Mouse (Mus musculus) small intestine, adult 2 months (tissue): ENCODE measurements around the gene Dirc2. TPM values are rescaled to one million over a fixed set of nuclear protein-coding genes. Genes with fewer than 3 reads are reported as not detected.

Source experiments
- H3K27ac ChIP-seq: fragments of 200-500 bp; 2 replicates; pipeline ENCODE4 v1.5.1; 2012; ENCODE audit warnings: low read depth, low read length, control low read depth, inconsistent platforms; ENCODE audit not compliant: insufficient read depth
- H3K27me3 ChIP-seq: fragments of 200-500 bp; 2 replicates; pipeline ENCODE4 v1.6.1; 2012; ENCODE audit warnings: mild to moderate bottlenecking, moderate library complexity, low read length, inconsistent platforms; ENCODE audit not compliant: control insufficient read depth, insufficient read depth
- H3K36me3 ChIP-seq: fragments of 200-500 bp; 2 replicates; pipeline ENCODE4 v1.6.1; 2012; ENCODE audit warnings: mild to moderate bottlenecking, low read length, control low read depth, inconsistent platforms; ENCODE audit not compliant: control insufficient read depth, insufficient read depth
- H3K4me1 ChIP-seq: fragments of 200-500 bp; 2 replicates; pipeline ENCODE4 v1.6.1; 2012; ENCODE audit warnings: low read length, inconsistent platforms, mixed read lengths; ENCODE audit not compliant: control insufficient read depth, insufficient read depth, insufficient read length
- H3K4me3 ChIP-seq: fragments of 200-500 bp; 2 replicates; pipeline ENCODE4 v1.5.1; 2012; ENCODE audit warnings: low read depth, mild to moderate bottlenecking, control low read depth, inconsistent platforms, low read length, moderate library complexity
- CTCF ChIP-seq: fragments of 200-500 bp; IDR thresholded peaks from 2 replicates; pipeline ENCODE4 v1.5.1; 2012; ENCODE audit warnings: low read depth, mild to moderate bottlenecking, control low read depth, inconsistent platforms, low read length, moderate library complexity, mixed read lengths; ENCODE audit not compliant: insufficient replicate concordance, insufficient read length; ENCODE audit errors: extremely low read depth
- POLR2A ChIP-seq: fragments of 200-500 bp; IDR thresholded peaks from 2 replicates; pipeline ENCODE4 v1.6.1; 2012; ENCODE audit warnings: low read depth, mild to moderate bottlenecking, control low read depth, inconsistent platforms, low read length, moderate library complexity
- WGBS: fragments of 180-500 bp; shearing (Covaris S2); methylation state at CpG from one replicate; pipeline ENCODE4 v1.1.7; 2018; 5-methylcytosine and 5-hydroxymethylcytosine counted together
- polyA plus RNA-seq: library from polyadenylated mRNA; depleted of rRNA; stranded (reverse); fragments of >200 nt; gene quantifications from 2 replicates; pipeline ENCODE4 v1.2.3, GENCODE M21; 2012

Dirc2 gene
- polyA plus RNA-seq, 1 experiment, result 52.7 TPM

DNA sequence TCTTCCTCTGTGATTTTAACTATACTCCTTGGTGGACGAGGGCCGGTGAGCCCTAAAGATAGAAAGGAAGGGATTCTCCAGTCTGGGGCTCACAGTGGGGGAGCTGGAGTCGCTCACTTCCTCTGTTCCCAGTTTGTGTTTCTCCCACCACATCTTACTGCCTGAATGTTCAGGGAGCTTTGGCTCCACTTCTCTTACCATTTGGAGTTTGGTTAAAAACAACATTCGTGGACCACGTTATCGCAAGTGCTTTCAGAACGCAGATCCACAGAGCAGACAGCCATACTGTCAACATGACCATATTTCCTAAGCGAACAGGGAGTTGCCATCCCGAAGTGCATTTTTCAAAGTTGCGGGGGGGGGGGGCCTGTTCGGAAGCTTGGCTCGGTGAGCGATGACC is 84.1 kb downstream of the Dirc2 start:
- no peak for TF ChIP-seq POLR2A
- TF ChIP-seq CTCF, result no peak
- no peaks in the 10 kb centered on the region for H3K36me3 ChIP-seq
- H3K27me3 ChIP-seq, result no peaks in the 10 kb centered on the region
- H3K27ac ChIP-seq, result no peak overlapping the region
- no peak overlapping the region for H3K4me3 ChIP-seq
- no peaks in the 10 kb centered on the region for H3K4me1 ChIP-seq
- whole genome bisulfite sequencing, result 85% methylated on average over 13 of the region's 13 CpGs

DNA sequence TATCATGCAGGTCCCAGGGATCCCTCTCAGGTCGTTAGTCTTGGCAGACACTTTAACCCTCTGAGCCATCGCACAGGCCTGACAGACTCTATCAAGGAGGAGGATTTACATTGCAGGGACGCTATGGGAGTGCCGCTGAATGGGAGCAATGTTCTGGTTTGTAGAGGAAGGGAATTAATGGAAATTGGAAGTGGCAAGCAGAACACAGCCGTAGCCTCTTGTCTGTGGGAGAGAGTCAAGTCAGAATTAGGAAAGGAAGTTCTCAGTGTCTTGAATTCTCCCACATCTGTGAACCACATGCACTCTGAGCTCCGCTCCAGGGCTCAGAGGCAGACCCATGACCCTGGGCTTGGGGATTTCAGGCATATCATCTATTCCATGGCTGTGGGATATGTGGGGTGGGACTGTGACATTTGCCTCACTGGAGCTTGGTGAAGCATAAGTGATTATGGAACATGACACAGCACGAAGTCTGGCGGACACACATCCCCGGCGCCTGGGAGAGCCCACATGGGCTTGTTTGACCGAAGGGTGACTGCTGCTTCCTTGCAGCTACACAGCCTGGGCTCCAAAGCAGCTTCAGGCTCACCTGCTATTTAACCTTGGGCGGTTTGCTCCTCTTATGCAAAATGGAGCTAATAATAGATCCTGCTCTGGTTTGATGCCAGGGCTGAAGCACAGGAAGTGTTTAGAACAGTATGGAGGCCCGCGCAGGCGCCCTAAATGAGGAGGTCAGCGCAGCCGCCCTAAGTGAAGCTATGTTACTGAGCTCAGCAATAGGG is 87.6 kb downstream of the Dirc2 start:
- no peaks in the 10 kb centered on the region for H3K36me3 ChIP-seq
- no peaks in the 10 kb centered on the region for H3K4me1 ChIP-seq
- no peak overlapping the region for H3K4me3 ChIP-seq
- 75% methylated on average over 17 of the region's 17 CpGs for WGBS
- no peaks in the 10 kb centered on the region for H3K27me3 ChIP-seq
- TF ChIP-seq POLR2A (no peak), CTCF (no peak)
- no peak overlapping the region for H3K27ac ChIP-seq

DNA sequence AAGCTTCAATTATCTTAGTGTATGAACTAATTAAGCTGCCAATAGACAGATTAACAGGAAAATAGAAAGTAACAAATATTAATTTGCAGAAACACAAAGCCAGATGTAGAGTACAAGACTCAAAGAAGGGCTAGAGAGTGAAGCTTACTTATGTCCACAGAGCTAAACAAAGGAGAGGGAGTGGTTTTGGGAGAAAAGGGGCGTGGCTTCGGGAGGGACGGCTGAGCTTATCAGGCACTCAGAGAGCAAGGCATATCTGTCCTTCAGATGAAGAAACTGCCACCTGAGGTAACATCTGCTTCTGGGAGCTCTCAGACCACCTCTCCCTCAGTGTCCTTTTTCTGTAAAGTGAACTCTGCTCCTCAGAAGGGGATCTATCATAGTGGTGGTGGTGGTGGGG is 90.7 kb downstream of the Dirc2 start:
- Histone ChIP-seq H3K36me3 (no peaks in the 10 kb centered on the region), H3K27ac (no peak overlapping the region), H3K27me3 (no peaks in the 10 kb centered on the region), H3K4me1 (no peaks in the 10 kb centered on the region), H3K4me3 (no peak overlapping the region)
- 11% methylated on average over 3 of the region's 3 CpGs for WGBS
- TF ChIP-seq POLR2A (no peak), CTCF (no peak)

DNA sequence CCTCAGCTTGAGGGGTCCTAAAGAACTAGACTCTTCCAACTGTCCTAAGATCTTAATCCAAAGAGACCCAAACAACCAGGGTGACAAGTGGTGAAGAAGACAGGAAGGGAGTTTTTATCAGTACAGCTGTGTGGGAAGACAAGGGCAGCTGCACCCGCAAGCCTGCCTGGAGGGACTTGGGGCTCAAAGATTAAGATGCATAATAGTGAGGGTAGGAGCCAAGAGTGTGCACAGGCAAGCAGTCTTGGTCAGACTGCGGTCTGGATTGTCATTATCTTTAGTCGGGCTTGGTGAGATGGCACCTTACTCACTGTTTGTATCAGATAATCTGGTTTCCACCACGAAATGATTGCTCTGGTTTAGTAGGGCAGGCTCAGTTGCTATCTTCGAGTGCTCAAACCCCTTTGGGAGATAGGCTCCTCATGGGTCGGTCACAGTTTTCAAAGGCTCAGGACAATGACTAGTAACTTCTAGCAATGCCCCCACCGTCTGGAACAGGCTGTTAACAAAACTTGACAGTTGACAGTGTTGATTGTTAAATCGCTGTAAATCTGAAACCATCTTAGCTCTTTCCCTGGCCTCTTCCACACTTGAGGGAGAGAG is 91.5 kb downstream of the Dirc2 start:
- TF ChIP-seq CTCF (no peak), POLR2A (no peak)
- Histone ChIP-seq H3K4me1 (no peaks in the 10 kb centered on the region), H3K36me3 (no peaks in the 10 kb centered on the region), H3K4me3 (no peak overlapping the region), H3K27me3 (no peaks in the 10 kb centered on the region), H3K27ac (no peak overlapping the region)
- 69% methylated on average over 8 of the region's 8 CpGs for WGBS

DNA sequence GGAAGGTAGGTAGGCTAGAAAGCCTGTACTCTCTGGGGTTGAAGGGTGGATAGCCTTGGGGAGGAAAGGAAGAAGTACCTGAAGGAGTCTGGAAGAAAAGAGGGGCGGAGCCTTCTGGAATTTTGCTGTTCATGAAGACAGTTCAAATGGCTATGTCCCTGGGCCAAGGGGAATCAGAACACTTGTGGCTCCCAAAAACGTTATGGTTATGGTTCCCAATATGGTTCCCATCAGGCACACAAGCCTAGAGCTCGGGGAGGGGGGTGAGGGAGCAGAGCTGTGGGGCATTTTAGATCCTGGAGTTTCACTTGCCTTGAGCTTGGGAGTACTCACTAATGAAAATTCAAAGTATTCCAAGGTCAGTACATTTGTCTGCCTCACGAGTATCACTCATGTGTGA is 104.3 kb downstream of the Dirc2 start:
- H3K27me3 ChIP-seq, result peaks cover 14% of the 10 kb centered on the region; the same call in 1 of the 2 replicates
- H3K4me3 ChIP-seq, result no peak overlapping the region
- peaks cover 5% of the 10 kb centered on the region; the same call in 1 of the 2 replicates for H3K4me1 ChIP-seq
- WGBS, result 77% methylated on average over 4 of the region's 4 CpGs
- TF ChIP-seq CTCF, result no peak
- TF ChIP-seq POLR2A, result no peak
- H3K27ac ChIP-seq, result no peak overlapping the region
- H3K36me3 ChIP-seq, result no peaks in the 10 kb centered on the region

DNA sequence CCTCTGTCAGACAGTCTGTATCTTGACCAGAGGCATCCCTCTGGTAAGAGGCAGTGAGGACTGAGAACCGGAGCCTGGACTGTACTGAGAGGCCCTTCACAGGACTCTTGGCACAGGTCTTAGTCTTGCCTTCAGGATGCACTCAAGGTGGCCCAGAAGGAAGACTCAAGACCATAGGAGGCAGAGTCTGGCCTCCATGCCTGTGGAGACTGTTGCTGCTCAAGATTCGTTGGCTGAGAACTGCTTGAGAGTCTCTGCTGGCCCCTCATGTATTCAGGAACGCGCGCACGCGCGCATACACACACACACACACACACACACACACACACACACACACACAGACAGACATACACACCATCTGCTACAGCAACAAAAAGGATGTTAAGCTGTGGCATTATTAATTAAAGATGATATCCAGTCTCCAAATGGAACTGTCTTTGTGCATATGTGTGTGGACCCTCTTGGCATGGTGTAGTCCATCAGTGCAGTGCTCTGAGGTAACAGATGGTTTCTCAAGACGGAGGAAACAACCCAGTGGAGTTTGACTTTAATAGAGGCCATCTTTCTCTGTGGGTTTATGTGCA is 105.2 kb downstream of the Dirc2 start:
- Histone ChIP-seq H3K27ac (no peak overlapping the region), H3K27me3 (peaks cover 22% of the 10 kb centered on the region), H3K4me1 (peaks cover 5% of the 10 kb centered on the region; the same call in 1 of the 2 replicates), H3K36me3 (no peaks in the 10 kb centered on the region), H3K4me3 (no peak overlapping the region)
- TF ChIP-seq POLR2A, result no peak
- TF ChIP-seq CTCF, result no peak
- WGBS, result 92% methylated on average over 9 of the region's 9 CpGs

DNA sequence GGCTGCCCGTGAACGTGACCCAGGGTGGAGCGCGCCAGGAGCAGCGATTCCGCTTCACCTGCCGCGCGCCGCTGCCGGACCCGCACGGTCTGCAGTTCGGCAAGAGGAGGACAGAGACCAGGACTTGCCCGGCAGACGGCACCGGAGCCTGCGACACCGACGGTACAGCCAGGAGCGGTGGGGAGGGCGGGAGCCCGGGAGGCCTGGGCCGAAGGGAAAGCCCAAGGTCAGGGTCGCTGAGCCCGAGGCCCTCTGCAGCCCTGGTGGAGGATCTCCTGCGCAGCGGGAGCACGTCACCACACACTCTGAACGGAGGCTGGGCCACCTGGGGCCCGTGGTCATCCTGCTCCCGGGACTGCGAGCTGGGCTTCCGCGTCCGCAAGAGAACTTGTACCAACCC is 108.9 kb downstream of the Dirc2 start:
- Histone ChIP-seq H3K36me3 (no peaks in the 10 kb centered on the region), H3K4me1 (peaks cover 5% of the 10 kb centered on the region; the same call in 1 of the 2 replicates), H3K27ac (no peak overlapping the region), H3K27me3 (peaks cover 25% of the 10 kb centered on the region), H3K4me3 (peak overlapping the region; percentile 44)
- TF ChIP-seq POLR2A, result no peak
- TF ChIP-seq CTCF, result no peak
- WGBS, result 5% methylated on average over 36 of the region's 36 CpGs
